Mouse (Mus musculus) G1E (cell line): Measurements from ENCODE around the gene St6galnac3.

Experiments used
- CTCF ChIP-seq: IDR thresholded peaks from 2 replicates; pipeline ENCODE4 v1.5.1; 2012; ENCODE audit warnings: low read depth, low read length, inconsistent platforms, mixed read lengths
- GATA1 ChIP-seq: IDR thresholded peaks from 2 replicates; pipeline ENCODE4 v1.6.1; 2012; ENCODE audit warnings: borderline replicate concordance, low read length, inconsistent platforms, mixed read lengths
- GATA2 ChIP-seq: IDR thresholded peaks from 2 replicates; pipeline ENCODE4 v1.6.1; 2012; ENCODE audit warnings: low read depth, low read length, inconsistent platforms, borderline replicate concordance
- TAL1 ChIP-seq: conservative IDR thresholded peaks from 2 replicates; pipeline ENCODE4 v1.6.1; 2012; ENCODE audit warnings: low read depth, low read length, inconsistent platforms, mixed read lengths

GRCm38 (mm10) chr3:153193025-153193424 is 531.9 kb downstream of the St6galnac3 start:
- TF ChIP-seq CTCF (no peak), TAL1 (no peak), GATA2 (no peak), GATA1 (no peak)
